Mouse (Mus musculus) Patski (cell line): ENCODE measurements around the gene 3110001I22Rik. TPM values are rescaled to one million over a fixed set of nuclear protein-coding genes. Genes with fewer than 3 reads are reported as not detected.

Experiments used
- ATAC-seq: fragments of 100-300 bp; one replicate; pipeline ENCODE4 v1.8.0; 2021
- CTCF ChIA-PET: fragments of 350-600 bp; sonication (Branson Sonifier 250); formaldehyde crosslinking; loops from one replicate; lab custom pipeline; 2022; ENCODE audit warnings: inconsistent platforms; lab: Charles Lee
- POLR2A ChIA-PET: fragments of 350-600 bp; sonication (Branson Sonifier 250); formaldehyde crosslinking; loops from one replicate; lab custom pipeline; 2022; ENCODE audit warnings: antibody characterized with exemption, inconsistent platforms; lab: Charles Lee
- DNase-seq: peaks from one replicate; pipeline ENCODE4 v3.0.0-alpha.2; 2011; ENCODE audit warnings: low read depth, low spot score
- H3K27me3 ChIP-seq: fragments of 371-371 bp; one replicate; pipeline ENCODE4 v1.5.1; 2021
- CTCF ChIP-seq: fragments of 100-300 bp; IDR thresholded peaks from one replicate; pipeline ENCODE4 v1.5.1; 2021
- in situ Hi-C: fragments of 300-500 bp; cut with MboI; formaldehyde crosslinking; loops from 3 replicates; pipeline ENCODE4 v1.11.1; 2018; ENCODE audit warnings: low pct_unique_long_range_greater_than_20kb, mixed read lengths
- polyA plus RNA-seq: library from polyadenylated mRNA; unstranded; gene quantifications from one replicate; pipeline ENCODE4 v1.2.3, GENCODE M21; 2021

3110001I22Rik gene
- polyA plus RNA-seq, 1 experiment from 2014 or later: 5.5 TPM

- DNase-seq (no peak), ATAC-seq (no peak)
- in situ Hi-C loops: no loop called here
- no peaks in the 10 kb centered on the region for H3K27me3 ChIP-seq
- POLR2A ChIA-PET: no interaction called here
- CTCF ChIA-PET: interaction anchor here (1.2 to 1.6 kb wide), 2 partner anchors 9 to 19 kb away, joined by 3 to 5 read pairs; no protein-coding TSS in a partner anchor
- TF ChIP-seq CTCF: no peak
These were observed 43.2 kb downstream of the 3110001I22Rik start for GRCm38 (mm10) chr16:13714910-13715309.

- no peak for ATAC-seq
- no peak for TF ChIP-seq CTCF
- ChIA-PET CTCF (interaction anchor here (1.6 kb wide), 1 partner anchor 17 kb away, joined by 4 read pairs; no protein-coding TSS in a partner anchor), POLR2A (interaction anchor here (0.6 kb wide), 2 partner anchors 29 to 49 kb away, joined by 3 read pairs; partner anchors contain the start of gene Parn)
- no peak for DNase-seq
- in situ Hi-C loops: no loop called here
- H3K27me3 ChIP-seq: no peaks in the 10 kb centered on the region
These were observed 45.3 kb downstream of the 3110001I22Rik start for GRCm38 (mm10) chr16:13716821-13717553.

DNA sequence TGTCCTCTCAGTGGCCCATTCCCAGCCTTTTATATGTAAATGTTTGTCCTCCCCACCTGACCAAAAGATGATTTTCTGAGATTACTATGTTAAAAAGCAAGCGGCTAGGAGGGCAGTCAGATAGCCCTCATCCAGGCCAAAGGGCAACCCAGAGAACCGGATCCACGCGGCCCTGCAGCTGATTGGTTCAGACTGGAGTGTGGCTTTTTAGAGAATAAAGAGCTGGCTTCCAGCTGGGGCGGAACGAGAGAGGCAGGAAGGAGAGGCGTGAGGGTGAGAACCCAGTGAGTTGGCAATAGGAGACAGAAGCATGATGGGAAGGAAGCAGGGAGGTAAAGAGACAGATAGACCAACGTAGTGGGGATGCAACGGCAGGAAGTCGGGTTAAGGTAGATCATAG is 51.2 kb downstream of the 3110001I22Rik start:
- in situ Hi-C loops: loop anchor here (10.0 kb wide), 1 partner anchor 188 kb away; no protein-coding TSS in a partner anchor
- H3K27me3 ChIP-seq: no peaks in the 10 kb centered on the region
- CTCF ChIA-PET: interaction anchor here (1.8 kb wide), 1 partner anchor 11 kb away, joined by 6 read pairs; no protein-coding TSS in a partner anchor
- POLR2A ChIA-PET: no interaction called here
- TF ChIP-seq CTCF: no peak
- ATAC-seq (no peak), DNase-seq (no peak)

GRCm38 (mm10) chr16:13727811-13728335 is 56.1 kb downstream of the 3110001I22Rik start:
- ATAC-seq (no peak), DNase-seq (no peak)
- POLR2A ChIA-PET: no interaction called here
- in situ Hi-C loops: loop anchor here (10.0 kb wide), 1 partner anchor 193 kb away; no protein-coding TSS in a partner anchor
- no peak for TF ChIP-seq CTCF
- CTCF ChIA-PET: no interaction called here
- H3K27me3 ChIP-seq: no peaks in the 10 kb centered on the region

Other genes with a start within 250 kb of the 3110001I22Rik start
- 34.3 TPM for gene Parn, start 3.8 kb upstream of the 3110001I22Rik start, polyA plus RNA-seq
- gene Bfar, start 71 bp upstream of the 3110001I22Rik start, polyA plus RNA-seq: 56.5 TPM
- gene Pla2g10, start 59.1 kb downstream of the 3110001I22Rik start, polyA plus RNA-seq: not detected
- 40.1 TPM for gene Rrn3, start 108.8 kb downstream of the 3110001I22Rik start, polyA plus RNA-seq
- 147 TPM for gene Ntan1, start 146.9 kb downstream of the 3110001I22Rik start, polyA plus RNA-seq
- 83.6 TPM for gene Pdxdc1, start 231.2 kb downstream of the 3110001I22Rik start, polyA plus RNA-seq
- gene Mpv17l, start 231.2 kb downstream of the 3110001I22Rik start, polyA plus RNA-seq: 5.5 TPM